Mouse (Mus musculus) liver, adult (tissue): ENCODE measurements around the gene Prickle4.

Source experiments
- GATA4 ChIP-seq: IDR thresholded peaks from 2 replicates; pipeline ENCODE4 v1.6.1; 2014; ENCODE audit warnings: mild to moderate bottlenecking, low read length; ENCODE audit not compliant: insufficient replicate concordance

Prickle4 gene

DNA sequence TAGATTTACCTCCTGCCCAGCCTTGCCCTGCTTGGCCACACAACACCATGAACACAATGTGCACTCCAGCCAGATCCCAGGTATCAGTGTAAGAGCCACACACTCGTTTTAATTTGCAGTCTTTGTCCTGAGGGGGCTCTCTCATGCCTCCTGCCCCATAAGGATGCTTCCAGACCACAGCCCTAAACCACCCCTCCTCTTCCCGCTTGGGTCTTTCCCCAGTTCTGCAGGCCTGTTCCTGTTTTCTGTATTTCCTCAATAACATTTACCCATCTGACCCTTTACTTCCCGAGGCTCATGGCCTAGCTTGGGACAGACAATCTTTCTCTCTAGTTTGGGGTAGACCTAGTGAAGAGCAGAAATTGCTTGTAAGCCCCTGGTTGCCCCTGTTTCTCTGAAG lies 20.5 kb upstream of the Prickle4 start:
- TF ChIP-seq GATA4, result no peak

DNA sequence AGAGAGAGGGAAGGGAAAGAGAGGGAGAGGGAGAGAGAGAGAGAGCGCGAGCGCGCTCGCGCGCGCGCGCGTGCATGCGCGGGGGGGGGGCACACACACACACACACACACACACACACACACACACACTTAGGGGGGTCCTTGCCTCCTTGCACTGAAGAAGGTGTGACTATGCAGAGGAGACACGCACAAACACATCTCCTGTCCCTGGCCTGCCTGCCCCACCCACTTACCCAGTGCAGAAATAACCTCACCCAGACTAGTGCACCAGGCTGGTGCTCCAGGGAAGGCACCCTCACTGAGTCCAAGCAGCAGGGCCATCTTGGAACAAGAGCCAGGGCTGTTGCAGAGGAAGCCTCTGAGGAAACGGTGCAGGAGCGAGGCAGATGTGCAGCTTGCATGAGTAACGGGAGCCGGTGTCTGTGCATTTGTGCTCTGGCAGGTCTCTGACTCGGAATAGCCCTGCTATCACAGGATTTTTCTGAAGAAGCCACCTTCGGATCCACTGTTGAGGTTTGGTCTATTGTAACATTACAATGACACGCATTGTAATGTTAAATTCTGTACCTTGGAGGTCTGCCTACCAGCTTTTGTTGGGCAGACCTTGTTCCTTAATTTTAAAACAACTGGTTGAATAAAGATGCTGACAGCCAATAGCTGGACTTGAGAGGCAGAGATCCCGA lies 18.5 kb upstream of the Prickle4 start:
- TF ChIP-seq GATA4, result no peak

DNA sequence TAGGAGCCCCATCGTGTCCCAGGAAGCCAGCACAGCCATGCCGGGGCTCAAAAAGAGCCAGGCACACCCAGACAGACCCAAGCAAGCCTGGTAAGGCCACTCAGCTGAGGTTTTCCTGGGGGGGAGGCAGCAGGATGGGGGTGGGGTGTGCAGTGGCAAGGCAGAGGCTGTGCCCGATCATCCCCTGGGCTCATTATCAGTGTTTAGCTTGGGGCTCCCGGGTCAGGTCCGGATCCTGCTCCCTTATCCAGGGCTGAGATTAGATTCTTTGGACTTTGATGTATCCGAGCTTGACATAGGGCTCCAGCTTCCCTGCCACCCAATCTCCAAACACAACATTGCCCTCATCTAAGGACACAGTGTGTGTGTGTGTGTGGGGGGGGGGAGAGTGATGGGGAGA lies 17.3 kb upstream of the Prickle4 start:
- no peak for TF ChIP-seq GATA4

- TF ChIP-seq GATA4, result no peak
Measured at GRCm38 (mm10) chr17:47710036-47710435, 15.5 kb upstream of the Prickle4 start.

DNA sequence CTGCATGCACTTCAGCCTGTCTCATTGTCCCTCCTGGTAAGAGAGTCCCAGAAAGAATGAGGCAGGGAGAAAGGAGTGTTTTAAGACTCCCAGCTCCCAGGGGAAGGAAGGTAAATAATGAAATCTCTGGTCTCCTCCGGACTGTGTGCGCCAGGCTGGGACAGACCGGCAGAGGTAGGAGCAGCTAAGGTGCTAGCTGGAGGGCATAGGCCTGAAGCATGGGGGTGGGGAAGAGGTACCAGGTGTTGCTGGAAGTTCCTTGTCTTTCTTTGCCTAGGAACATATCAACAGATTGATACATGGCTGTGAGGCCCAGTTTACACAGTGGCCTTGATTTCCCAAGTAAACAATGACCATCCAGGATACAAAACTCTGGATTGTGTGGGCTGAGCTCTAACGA lies 14.4 kb upstream of the Prickle4 start:
- TF ChIP-seq GATA4, result no peak

GRCm38 (mm10) chr17:47707961-47708360 lies 13.4 kb upstream of the Prickle4 start:
- no peak for TF ChIP-seq GATA4

GRCm38 (mm10) chr17:47706196-47706595 lies 11.7 kb upstream of the Prickle4 start:
- TF ChIP-seq GATA4, result no peak

GRCm38 (mm10) chr17:47704692-47705091 lies 10.2 kb upstream of the Prickle4 start:
- no peak for TF ChIP-seq GATA4

- TF ChIP-seq GATA4, result no peak
Measured at GRCm38 (mm10) chr17:47703556-47703955, 9.0 kb upstream of the Prickle4 start.

GRCm38 (mm10) chr17:47702548-47703345 lies 8.2 kb upstream of the Prickle4 start:
- no peak for TF ChIP-seq GATA4

DNA sequence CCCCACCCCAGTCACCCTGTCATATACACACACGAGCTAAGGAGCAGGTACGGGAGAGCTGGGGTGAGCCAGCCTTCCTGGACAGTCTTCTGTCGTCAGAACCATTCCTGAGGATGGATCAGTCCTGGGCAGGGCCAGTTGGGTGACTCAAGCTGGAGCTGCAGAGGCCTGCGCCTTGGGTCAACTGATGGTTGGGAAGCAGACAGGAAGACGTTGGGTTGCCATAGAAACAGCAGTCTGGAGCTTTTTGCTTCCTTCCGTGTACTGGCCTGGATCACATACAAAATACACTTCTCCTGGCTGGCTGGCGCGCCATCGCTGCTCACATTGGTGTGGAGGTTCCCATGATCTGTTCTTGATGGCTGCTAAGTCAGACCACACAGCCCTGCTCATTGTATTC lies 7.3 kb upstream of the Prickle4 start:
- no peak for TF ChIP-seq GATA4

DNA sequence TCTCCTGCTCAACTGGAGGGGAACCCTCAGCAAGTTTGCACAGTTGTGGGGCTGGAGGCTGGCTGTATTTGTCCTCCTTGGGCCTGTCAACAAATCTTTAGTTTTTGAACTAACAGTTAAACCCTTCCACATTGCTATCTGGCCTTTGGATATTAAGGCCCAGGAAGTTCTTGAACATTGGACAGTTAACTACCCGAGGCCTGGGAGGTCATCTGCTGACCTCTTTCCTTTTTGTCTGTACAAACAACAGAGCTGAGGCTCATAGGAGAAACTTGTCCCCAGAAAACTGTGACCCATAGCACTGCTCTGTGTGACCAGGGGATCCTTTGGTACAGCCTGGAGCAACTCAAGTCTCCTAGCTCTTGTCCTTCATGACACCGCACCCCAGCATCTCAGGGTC lies 4.5 kb upstream of the Prickle4 start:
- no peak for TF ChIP-seq GATA4

DNA sequence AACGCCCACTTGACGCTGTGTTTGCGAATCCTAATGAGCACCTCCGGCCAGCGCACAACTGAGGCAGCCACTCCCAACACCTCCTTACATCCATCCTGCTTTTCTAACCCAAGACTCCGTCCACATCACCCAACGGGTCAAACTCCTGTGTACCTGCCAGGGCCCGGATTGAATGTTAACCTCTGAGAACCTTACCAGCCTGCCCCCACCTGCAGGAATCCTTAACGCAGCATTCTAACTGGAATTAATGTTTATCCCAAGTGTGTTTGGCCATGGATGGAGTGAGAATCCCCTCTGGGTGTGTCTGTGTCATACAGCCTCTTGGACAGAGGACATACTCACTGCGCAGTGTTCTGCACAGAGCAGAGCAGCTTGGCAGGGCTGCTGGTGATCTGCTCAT lies 3.6 kb upstream of the Prickle4 start:
- TF ChIP-seq GATA4, result no peak

DNA sequence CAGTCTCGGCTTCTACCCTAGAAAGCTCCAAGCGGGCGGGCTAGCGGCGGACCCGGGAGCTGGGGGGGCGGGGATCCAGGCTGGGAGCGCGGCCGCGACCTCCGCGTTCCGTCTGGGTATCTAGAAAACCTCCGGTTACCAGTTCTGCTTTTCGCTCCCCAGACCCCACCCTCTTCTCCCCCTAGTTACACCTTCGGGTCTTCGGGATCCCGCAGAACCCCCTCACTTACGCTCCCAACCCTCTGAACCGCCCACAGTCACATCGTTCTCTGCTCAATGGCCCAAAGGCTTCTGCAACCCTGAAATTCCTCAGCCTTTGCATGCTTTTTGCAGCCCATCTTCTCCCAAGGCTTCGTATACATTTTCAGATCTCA lies 788 bp upstream of the Prickle4 start:
- no peak for TF ChIP-seq GATA4

DNA sequence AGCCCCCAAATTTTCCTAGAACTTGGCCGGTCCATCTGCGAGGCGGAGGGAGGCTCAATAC lies 264 bp downstream of the Prickle4 start, which contains the start of gene Gm21981:
Gm21981 (minus strand) TSS at position 14 of the 61 bp plus-strand sequence.
- no peak for TF ChIP-seq GATA4

DNA sequence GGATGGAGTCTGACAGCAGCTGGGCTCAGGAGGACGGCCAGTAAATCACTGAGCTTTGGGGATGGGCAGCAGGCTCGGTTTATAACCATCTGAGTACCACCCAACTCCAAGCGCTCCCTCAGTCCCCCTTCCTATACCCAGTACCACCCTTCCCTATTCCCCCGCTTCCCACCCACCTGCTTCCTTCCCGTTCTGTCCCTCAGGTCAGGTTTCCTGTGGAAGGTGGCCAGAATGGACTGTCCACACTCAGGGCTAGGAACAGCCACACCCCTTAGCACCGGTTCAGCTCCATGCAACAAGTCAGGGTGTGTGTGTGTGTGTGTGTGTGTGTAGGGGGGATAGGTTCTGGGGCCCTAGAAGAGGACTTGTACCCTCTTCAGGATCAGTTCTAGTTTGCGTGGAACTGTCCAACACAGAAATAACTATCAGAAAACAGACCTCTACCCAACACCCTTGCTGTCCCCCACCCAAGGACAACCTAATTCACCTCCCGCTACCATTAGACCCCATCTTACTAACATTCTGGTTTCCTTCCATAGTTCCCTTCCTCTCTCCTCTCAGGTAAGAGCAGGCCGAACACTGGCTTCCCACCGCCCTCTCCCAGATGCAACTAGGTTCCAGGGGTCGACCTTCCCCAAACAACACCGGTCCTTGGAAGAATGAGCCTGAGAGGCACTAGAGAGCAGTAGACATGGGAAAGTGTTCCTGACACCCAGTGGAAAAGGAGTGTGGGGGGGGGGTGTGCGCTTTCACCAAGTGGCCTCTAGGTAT lies 680 bp downstream of the Prickle4 start:
- TF ChIP-seq GATA4, result no peak
